Comparison of ENCODE assay signal across 9 mouse cellular contexts in genomic region chr5:149380388-149380916, GRCm38 (mm10). TPM values are rescaled to one million over a fixed set of nuclear protein-coding genes. Genes with fewer than 3 reads are reported as not detected.
DNase-seq lines count a peak whose midpoint lies in the region; ATAC-seq and TF ChIP-seq lines count a peak whose summit lies in the region.
"Had no signal": no experiment of that assay in that cellular context is flagged by ENCODE, and none has a peak within 500 bp of the region (broad histone marks: within the 10 kb centered on the region; RNA-seq: fewer than 3 reads in every experiment).

No protein-coding gene starts in this region.

- 0 out of 2 replicates have a peak overlapping the region, but pooled peaks have one; percentile 32 for H3K9ac ChIP-seq in forebrain, embryonic 16.5 days (replicated peaks; ENCODE audit: low read depth, low read length)
- H3K9ac ChIP-seq in neural tube, embryonic 13.5 days = 0 out of 2 replicates have a peak overlapping the region, but pooled peaks have one; percentile 18

- DNase-seq in adrenal gland, postnatal 14 days = peak; percentile 41
- no peak for DNase-seq in adrenal gland, postnatal 10 days
- peak; percentile 45 to 64 for DNase-seq in left cerebral cortex, adult 18-20 months (ENCODE audit: low spot score in 2 of 2)
- no peak for DNase-seq in gastrocnemius, postnatal 25 days
- DNase-seq in thymus, adult 2 months = no peak

- no peaks in the 10 kb centered on the region for H3K36me3 ChIP-seq in forebrain, embryonic 16.5 days (ENCODE audit: control insufficient read depth, insufficient read depth)
- no peaks in the 10 kb centered on the region for H3K36me3 ChIP-seq in neural tube, embryonic 13.5 days
- peaks cover 3% of the 10 kb centered on the region; the same call in 1 of the 2 replicates for H3K36me3 ChIP-seq in thymus, adult 2 months (ENCODE audit: control insufficient read depth, insufficient read depth, low read length)

- H3K27me3 ChIP-seq in forebrain, embryonic 16.5 days (replicated peaks; ENCODE audit: control insufficient read depth, insufficient read depth, low read length) = no peaks in the 10 kb centered on the region
- H3K27me3 ChIP-seq in neural tube, embryonic 13.5 days = no peaks in the 10 kb centered on the region
- H3K27me3 ChIP-seq in thymus, adult 2 months (ENCODE audit: control insufficient read depth, insufficient read depth, low read length) = no peaks in the 10 kb centered on the region

- ATAC-seq in forebrain, embryonic 16.5 days = peak; percentile 74
- peak; percentile 83 for ATAC-seq in neural tube, embryonic 13.5 days (ENCODE audit: low read depth)
- no peak for ATAC-seq in erythroid progenitor cell, adult 5-6 weeks (replicated peaks; ENCODE audit: low FRiP score, poor library complexity, severe bottlenecking)

- H3K27ac ChIP-seq in forebrain, embryonic 16.5 days (ENCODE audit: low read length) = peak overlapping the region; percentile 78
- H3K27ac ChIP-seq in neural tube, embryonic 13.5 days (replicated peaks) = peak overlapping the region; percentile 74
- H3K27ac ChIP-seq in thymus, adult 2 months (ENCODE audit: control insufficient read depth, insufficient read depth, low read length) = no peak overlapping the region
- H3K27ac ChIP-seq: kidney, postnatal 0 days had no signal

- peaks cover 3% of the 10 kb centered on the region; the same call in 1 of the 2 replicates for H3K9me3 ChIP-seq in forebrain, embryonic 16.5 days (ENCODE audit: control insufficient read depth, low read length)
- no peaks in the 10 kb centered on the region for H3K9me3 ChIP-seq in neural tube, embryonic 13.5 days

- H3K4me2 ChIP-seq in forebrain, embryonic 16.5 days (ENCODE audit: low read length) = no peak overlapping the region
- 0 out of 2 replicates have a peak overlapping the region, but pooled peaks have one; percentile 1 for H3K4me2 ChIP-seq in neural tube, embryonic 13.5 days

- peaks cover 38% of the 10 kb centered on the region for H3K4me1 ChIP-seq in forebrain, embryonic 16.5 days (replicated peaks; ENCODE audit: control insufficient read depth, insufficient read depth, low read length)
- H3K4me1 ChIP-seq in neural tube, embryonic 13.5 days (replicated peaks) = peaks cover 64% of the 10 kb centered on the region
- H3K4me1 ChIP-seq in thymus, adult 2 months (replicated peaks; ENCODE audit: control insufficient read depth, insufficient read depth, low read length) = peaks cover 20% of the 10 kb centered on the region

- WGBS in forebrain, embryonic 16.5 days = 8% methylated on average over 8 of the region's 8 CpGs
- 11% methylated on average over 8 of the region's 8 CpGs for WGBS in neural tube, embryonic 13.5 days
- WGBS in thymus, adult 2 months = 71% methylated on average over 8 of the region's 8 CpGs

- no peak for TF ChIP-seq POLR2A in thymus, adult 2 months (IDR thresholded peaks at IDR 0.05; ENCODE audit: control insufficient read depth, extremely low read depth, insufficient read depth, low read length, poor library complexity)

- no peak for TF ChIP-seq CTCF in thymus, adult 2 months (IDR thresholded peaks at IDR 0.05; ENCODE audit: borderline replicate concordance, control insufficient read depth, extremely low read depth, insufficient read depth, low read length, poor library complexity)

- H3K4me3 ChIP-seq in forebrain, embryonic 16.5 days (replicated peaks; ENCODE audit: low read length) = no peak overlapping the region
- H3K4me3 ChIP-seq in neural tube, embryonic 13.5 days = no peak overlapping the region
- H3K4me3 ChIP-seq in thymus, adult 2 months (ENCODE audit: control insufficient read depth, insufficient read depth, low read length) = no peak overlapping the region

RNA-seq across cellular contexts. Expression of gene Medag, which starts 31.1 kb away (rescaled TPM):
- total RNA-seq in adrenal gland, postnatal 14 days (2021) = 3.9 and 4.5 TPM in 2 replicates
- total RNA-seq in adrenal gland, postnatal 10 days (2021) = 1 to 10 TPM; 7.0 to 7.2 TPM
- 1.3 and 1.7 TPM in 2 replicates for polyA plus RNA-seq in forebrain, embryonic 16.5 days (2015; fragmentation: Nextera tagmentation; extraction: Ambion mirVana)
- 10 to 100 TPM; 18.6 to 23.0 TPM for total RNA-seq in left cerebral cortex, adult 18-20 months (2021)
- 1.2 and 1.4 TPM in 2 replicates for polyA plus RNA-seq in neural tube, embryonic 13.5 days (2015; fragmentation: Nextera tagmentation; extraction: Ambion mirVana)
- total RNA-seq in gastrocnemius, postnatal 25 days (2021) = 10 to 100 TPM; 15.8 to 18.2 TPM
- polyA plus RNA-seq in thymus, adult 2 months (2012; rRNA removed) = 2.8 and 2.9 TPM in 2 replicates
- total RNA-seq in erythroid progenitor cell, adult 5-6 weeks (2015; ENCODE audit: low replicate concordance) = not detected in 2 replicates
- not detected in 2 replicates for total RNA-seq in erythroid progenitor cell, adult 5-6 weeks (2017; ENCODE audit: low replicate concordance)

RNA-seq across cellular contexts. Expression of gene Tex26, which starts 59.0 kb away (rescaled TPM):
- not detected in 2 replicates for total RNA-seq in adrenal gland, postnatal 14 days (2021)
- total RNA-seq in adrenal gland, postnatal 10 days (2021) = under 1 TPM in 1 of 2 experiments, not detected in 1; 0.55 TPM
- polyA plus RNA-seq in forebrain, embryonic 16.5 days (2015; fragmentation: Nextera tagmentation; extraction: Ambion mirVana) = 1.1 and 1.3 TPM in 2 replicates
- under 1 TPM in 1 of 2 experiments, not detected in 1; 0.54 TPM for total RNA-seq in left cerebral cortex, adult 18-20 months (2021)
- polyA plus RNA-seq in neural tube, embryonic 13.5 days (2015; fragmentation: Nextera tagmentation; extraction: Ambion mirVana) = 0.54 and 1.3 TPM in 2 replicates
- total RNA-seq in gastrocnemius, postnatal 25 days (2021) = not detected
- polyA plus RNA-seq in thymus, adult 2 months (2012; rRNA removed) = 0.18 and 0.38 TPM in 2 replicates
- total RNA-seq in erythroid progenitor cell, adult 5-6 weeks (2015; ENCODE audit: low replicate concordance) = not detected in 2 replicates
- not detected in 2 replicates for total RNA-seq in erythroid progenitor cell, adult 5-6 weeks (2017; ENCODE audit: low replicate concordance)

Comparison
In these comparisons a context has a peak if more than half of its experiments do, and no peak if none do; other contexts are left out.
1. DNase-seq: peak in adrenal gland, postnatal 14 days (single experiment) and left cerebral cortex, adult 18-20 months (2 of 2); none in adrenal gland, postnatal 10 days (single experiment), gastrocnemius, postnatal 25 days (single experiment) and thymus, adult 2 months (single experiment).